Mouse (Mus musculus) heart, embryonic 11.5 days (tissue): Measurements from ENCODE around the gene Uts2r. TPM values are rescaled to one million over a fixed set of nuclear protein-coding genes. Genes with fewer than 3 reads are reported as not detected.

Experiments used
- ATAC-seq: fragments of 200-750 bp; cut with Nextera tagmentation; replicated peaks from 2 replicates; pipeline ENCODE4 v1.8.0; 2017; ENCODE audit warnings: moderate library complexity; ENCODE audit not compliant: insufficient number of reproducible peaks, low FRiP score, low TSS enrichment
- H3K27ac ChIP-seq: fragments of 300-500 bp; sonication (generic); 2 replicates; pipeline ENCODE4 v1.5.1; 2014; ENCODE audit warnings: mild to moderate bottlenecking, low read depth, low read length
- H3K27me3 ChIP-seq: fragments of 300-500 bp; sonication (generic); 2 replicates; pipeline ENCODE4 v1.6.1; 2014; ENCODE audit warnings: mild to moderate bottlenecking, low read length, mixed read lengths; ENCODE audit not compliant: control insufficient read depth, insufficient read depth
- H3K36me3 ChIP-seq: fragments of 300-500 bp; sonication (generic); 2 replicates; pipeline ENCODE4 v1.6.1; 2014; ENCODE audit warnings: mild to moderate bottlenecking, low read length, moderate library complexity, mixed read lengths; ENCODE audit not compliant: control insufficient read depth, insufficient read depth
- H3K4me1 ChIP-seq: fragments of 300-500 bp; sonication (generic); 2 replicates; pipeline ENCODE4 v1.6.1; 2014; ENCODE audit warnings: low read length; ENCODE audit not compliant: control insufficient read depth, insufficient read depth
- H3K4me2 ChIP-seq: fragments of 300-500 bp; sonication (generic); 2 replicates; pipeline ENCODE4 v1.6.1; 2014; ENCODE audit warnings: mild to moderate bottlenecking, moderate library complexity
- H3K4me3 ChIP-seq: fragments of 300-500 bp; sonication (generic); 2 replicates; pipeline ENCODE4 v1.5.1; 2014; ENCODE audit warnings: low read depth, low read length
- H3K9ac ChIP-seq: fragments of 300-500 bp; sonication (generic); 2 replicates; pipeline ENCODE4 v1.6.1; 2014; ENCODE audit warnings: mild to moderate bottlenecking, low read depth, low read length, moderate library complexity
- H3K9me3 ChIP-seq: fragments of 300-500 bp; sonication (generic); replicated peaks from 2 replicates; pipeline ENCODE4 v1.6.1; 2016; ENCODE audit warnings: low read length; ENCODE audit not compliant: control insufficient read depth
- WGBS: fragments of 180-500 bp; shearing (Covaris S2); extraction: QIAGEN DNeasy Blood & Tissue Kit; methylation state at CpG from one replicate; pipeline ENCODE4 v1.1.7; 2014; ENCODE audit not compliant: insufficient replicate concordance; 5-methylcytosine and 5-hydroxymethylcytosine counted together
- polyA plus RNA-seq: library from polyadenylated mRNA; unstranded; fragments of >200 nt; fragmentation: Nextera tagmentation; extraction: Ambion mirVana; gene quantifications from 2 replicates; pipeline ENCODE4 v1.2.1, GENCODE M21; 2014

Gene Uts2r
- polyA plus RNA-seq, 1 experiment from 2014 or later = not detected

DNA sequence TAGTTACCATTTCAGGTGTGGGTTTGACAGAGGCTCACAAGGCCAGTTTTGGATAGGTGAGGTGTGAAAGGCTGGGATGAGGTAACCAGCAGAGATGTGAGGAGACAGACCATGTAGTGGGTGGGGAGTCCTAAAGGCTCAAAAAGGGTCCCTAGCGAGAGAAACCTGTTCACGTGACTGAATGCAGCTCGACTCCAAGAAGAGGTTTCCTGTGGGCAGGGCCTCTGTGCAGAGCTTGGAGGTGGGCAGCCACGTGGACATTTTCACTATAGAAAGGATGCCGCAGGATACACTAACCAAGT is 43.7 kb downstream of the Uts2r start:
- Histone ChIP-seq H3K9ac (0 out of 2 replicates have a peak overlapping the region, but pooled peaks have one; percentile 10), H3K9me3 (no peaks in the 10 kb centered on the region), H3K4me3 (peak overlapping the region; percentile 79), H3K4me1 (peaks cover 5% of the 10 kb centered on the region), H3K4me2 (peak overlapping the region; percentile 75), H3K27me3 (no peaks in the 10 kb centered on the region), H3K27ac (no peak overlapping the region), H3K36me3 (no peaks in the 10 kb centered on the region)
- 0% methylated on average over 5 of the region's 5 CpGs for WGBS
- no peak for ATAC-seq

DNA sequence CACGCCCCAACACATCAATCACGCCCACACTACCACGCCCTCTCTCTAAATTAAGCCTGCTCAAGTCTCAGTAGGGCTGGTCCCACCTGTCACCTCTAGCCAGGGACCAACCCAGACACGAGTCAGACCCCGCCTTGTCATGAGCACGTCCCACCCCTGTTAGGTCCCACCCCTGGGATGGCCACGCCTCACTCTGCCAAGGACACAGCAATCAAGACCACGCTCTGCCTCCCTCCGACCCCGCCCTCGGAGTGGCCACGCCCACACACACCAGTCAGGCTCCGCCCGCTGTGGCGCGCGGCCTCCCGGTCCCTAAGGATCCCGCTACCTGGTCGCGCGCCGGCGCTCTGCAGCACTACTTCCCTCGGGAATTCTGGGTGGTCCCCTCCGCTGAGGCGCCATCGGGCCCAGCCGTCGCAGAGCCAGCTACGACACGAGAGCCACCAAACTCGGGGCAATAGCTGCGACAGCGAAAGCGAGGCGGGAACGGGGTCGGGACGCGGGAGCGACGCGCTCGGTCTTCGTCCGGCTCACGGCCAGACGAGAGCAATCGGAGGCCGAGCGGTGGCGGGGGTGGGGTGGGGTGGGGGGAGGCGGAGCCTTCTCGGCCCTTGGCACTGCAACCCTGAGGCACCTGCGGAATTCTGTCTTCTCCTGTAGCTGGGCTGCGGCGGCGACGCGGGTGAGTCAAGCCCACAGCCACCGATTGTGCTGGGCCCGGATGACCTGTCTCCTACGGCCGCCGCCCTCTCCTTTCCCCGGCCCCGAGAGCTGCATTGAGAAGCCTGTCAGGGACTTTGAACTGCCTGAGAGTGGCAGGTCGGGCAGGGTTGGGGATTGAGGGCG is 44.3 kb downstream of the Uts2r start, which contains the start of the genes Hexdc and Ogfod3:
Gene Hexdc, plus strand, starts transcription at position 273 of the 846 bp plus-strand sequence.
Gene Ogfod3, minus strand, starts transcription at position 551 of the 846 bp plus-strand sequence.
- under 1% methylated on average over 66 of the region's 70 CpGs for WGBS
- Histone ChIP-seq H3K9ac (peak within 1 kb of the TSS; percentile 80), H3K36me3 (no peaks in the 10 kb centered on the region), H3K4me3 (peak within 1 kb of the TSS; percentile 79), H3K4me2 (peak within 1 kb of the TSS; percentile 75), H3K9me3 (no peaks in the 10 kb centered on the region), H3K27me3 (no peaks in the 10 kb centered on the region), H3K27ac (peak within 1 kb of the TSS; percentile 84), H3K4me1 (peaks cover 5% of the 10 kb centered on the region)
- peak; percentile 99 for ATAC-seq

Other genes starting within 250 kb of the Uts2r start
- gene Ccdc57, start 227.4 kb upstream of the Uts2r start, polyA plus RNA-seq = 3.3 and 3.9 TPM in 2 replicates
- 176 and 189 TPM in 2 replicates for gene Slc16a3, start 211.8 kb upstream of the Uts2r start, polyA plus RNA-seq
- gene Csnk1d, start 168.9 kb upstream of the Uts2r start, polyA plus RNA-seq = 47.9 and 58.5 TPM in 2 replicates
- gene Cd7, start 120.9 kb upstream of the Uts2r start, polyA plus RNA-seq = 0.31 TPM in 1 of 2 replicates, not detected in the other
- not detected in 2 replicates for gene Sectm1b, start 96.7 kb upstream of the Uts2r start, polyA plus RNA-seq
- not detected in 2 replicates for gene Sectm1a, start 79.1 kb upstream of the Uts2r start, polyA plus RNA-seq
- not detected in 2 replicates for gene Tex19.2, start 41.6 kb upstream of the Uts2r start, polyA plus RNA-seq
- gene Tex19.1, start 14.1 kb upstream of the Uts2r start, polyA plus RNA-seq = 0.14 and 0.20 TPM in 2 replicates
- gene Hexdc, start 44.2 kb downstream of the Uts2r start, polyA plus RNA-seq = 6.2 and 7.9 TPM in 2 replicates
- gene Ogfod3, start 44.4 kb downstream of the Uts2r start, polyA plus RNA-seq = 25.3 and 29.9 TPM in 2 replicates
- 20.5 and 21.7 TPM in 2 replicates for gene Cybc1, start 69.1 kb downstream of the Uts2r start, polyA plus RNA-seq
- gene Narf, start 77.0 kb downstream of the Uts2r start, polyA plus RNA-seq = 51.3 and 61.0 TPM in 2 replicates
- gene Foxk2, start 99.7 kb downstream of the Uts2r start, polyA plus RNA-seq = 8.4 and 8.6 TPM in 2 replicates
- gene Wdr45b, start 194.2 kb downstream of the Uts2r start, polyA plus RNA-seq = 84.8 and 88.8 TPM in 2 replicates
- 3.4 and 4.5 TPM in 2 replicates for gene Rab40b, start 228.0 kb downstream of the Uts2r start, polyA plus RNA-seq